Mouse (Mus musculus) testis, adult 2 months (tissue): Measurements from ENCODE around the gene Thoc7. TPM values are rescaled to one million over a fixed set of nuclear protein-coding genes. Genes with fewer than 3 reads are reported as not detected.

Experiments used
- H3K27ac ChIP-seq: fragments of 200-500 bp; 2 replicates; pipeline ENCODE4 v1.5.1; 2012; ENCODE audit warnings: low read depth, low read length; ENCODE audit not compliant: control insufficient read depth, insufficient read depth
- H3K27me3 ChIP-seq: fragments of 200-500 bp; 2 replicates; pipeline ENCODE4 v1.6.1; 2012; ENCODE audit warnings: mild to moderate bottlenecking, low read length, moderate library complexity; ENCODE audit not compliant: control insufficient read depth, insufficient read depth
- H3K36me3 ChIP-seq: fragments of 200-500 bp; 2 replicates; pipeline ENCODE4 v1.6.1; 2012; ENCODE audit warnings: mild to moderate bottlenecking, low read length; ENCODE audit not compliant: control insufficient read depth, insufficient read depth
- H3K4me1 ChIP-seq: fragments of 200-500 bp; 2 replicates; pipeline ENCODE4 v1.6.1; 2012; ENCODE audit warnings: low read length; ENCODE audit not compliant: control insufficient read depth, insufficient read depth
- H3K4me3 ChIP-seq: fragments of 200-500 bp; 2 replicates; pipeline ENCODE4 v1.5.1; 2012; ENCODE audit warnings: low read depth, mild to moderate bottlenecking, low read length, moderate library complexity, mixed read lengths; ENCODE audit not compliant: control insufficient read depth
- CTCF ChIP-seq: fragments of 200-500 bp; IDR thresholded peaks from 2 replicates; pipeline ENCODE4 v1.5.1; 2012; ENCODE audit warnings: low read depth, mild to moderate bottlenecking, inconsistent platforms, low read length, moderate library complexity; ENCODE audit not compliant: control insufficient read depth, insufficient read depth, insufficient replicate concordance
- POLR2A ChIP-seq: fragments of 200-500 bp; IDR thresholded peaks from 2 replicates; pipeline ENCODE4 v1.6.1; 2012; ENCODE audit warnings: low read depth, mild to moderate bottlenecking, inconsistent platforms, low read length, moderate library complexity; ENCODE audit not compliant: control insufficient read depth
- polyA plus RNA-seq: library from polyadenylated mRNA; depleted of rRNA; stranded (reverse); fragments of >200 nt; gene quantifications from 2 replicates; pipeline ENCODE4 v1.2.3, GENCODE M21; 2012; rRNA removed

The Thoc7 gene
- polyA plus RNA-seq, 1 experiment = 75.5 TPM

DNA sequence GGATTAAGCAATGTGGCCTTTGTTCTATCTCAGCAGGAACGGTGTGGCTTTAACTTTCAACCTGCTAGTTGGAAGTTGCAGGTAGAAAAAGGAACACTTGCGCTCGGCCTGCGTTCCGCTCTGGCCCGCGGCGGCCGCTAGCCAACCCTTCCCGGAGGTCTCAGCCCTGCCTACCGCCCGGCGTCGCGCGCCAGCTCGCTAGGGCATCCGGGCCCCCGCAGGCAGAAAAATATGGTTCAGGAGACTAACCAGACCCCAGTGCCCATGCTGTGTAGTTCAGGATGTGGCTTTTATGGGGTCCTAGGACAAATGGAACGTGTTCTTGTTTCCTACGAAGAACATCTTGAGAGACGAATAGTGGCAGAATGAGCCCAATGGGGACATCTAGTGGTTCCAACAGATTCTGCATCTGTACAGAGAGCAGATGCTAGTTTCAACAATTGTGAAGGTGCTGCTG, 60.0 kb downstream of the Thoc7 start:
- Histone ChIP-seq H3K36me3 (no peaks in the 10 kb centered on the region), H3K27me3 (no peaks in the 10 kb centered on the region), H3K4me1 (no peaks in the 10 kb centered on the region; the same call in 1 of the 2 replicates), H3K4me3 (peak overlapping the region; percentile 75), H3K27ac (no peak overlapping the region)
- TF ChIP-seq CTCF (no peak; the same call in 1 of the 2 replicates), POLR2A (no peak)

Other genes with a start within 250 kb of the Thoc7 start
- gene Gm281, start 47.4 kb downstream of the Thoc7 start, polyA plus RNA-seq = 0.02 TPM in 1 of 2 replicates, not detected in the other
- 18.8 and 19.5 TPM in 2 replicates for gene Atxn7, start 412 bp downstream of the Thoc7 start, polyA plus RNA-seq
- 26.5 and 30.3 TPM in 2 replicates for gene Psmd6, start 159.1 kb upstream of the Thoc7 start, polyA plus RNA-seq
- not detected in 2 replicates for gene Olfr720, start 225.0 kb upstream of the Thoc7 start, polyA plus RNA-seq